Mouse (Mus musculus) embryonic facial prominence, embryonic 12.5 days (tissue): ENCODE measurements at regions not wholly inside any gene's neighbourhood (a gene's known extent, or its start where the extent isn't known, plus 50 kb on each side); places are given as distances from the start of the nearest gene placed in this dataset.

Experiments used
- ATAC-seq: fragments of 200-750 bp; cut with Nextera tagmentation; 2 replicates; pipeline ENCODE4 v1.8.0; 2017; ENCODE audit not compliant: insufficient number of reproducible peaks, insufficient read depth, low FRiP score, low TSS enrichment
- H3K27ac ChIP-seq: fragments of 300-500 bp; sonication (generic); 2 replicates; pipeline ENCODE4 v1.5.1; 2016; ENCODE audit warnings: mild to moderate bottlenecking
- H3K27me3 ChIP-seq: fragments of 300-500 bp; sonication (generic); 2 replicates; pipeline ENCODE4 v1.6.1; 2016; ENCODE audit warnings: mild to moderate bottlenecking, moderate library complexity
- H3K36me3 ChIP-seq: fragments of 300-500 bp; sonication (generic); 2 replicates; pipeline ENCODE4 v1.6.1; 2016; ENCODE audit warnings: mild to moderate bottlenecking
- H3K4me1 ChIP-seq: fragments of 300-500 bp; sonication (generic); 2 replicates; pipeline ENCODE4 v1.6.1; 2016
- H3K4me2 ChIP-seq: fragments of 300-500 bp; sonication (generic); replicated peaks from 2 replicates; pipeline ENCODE4 v1.6.1; 2016; ENCODE audit warnings: mild to moderate bottlenecking, moderate library complexity
- H3K4me3 ChIP-seq: fragments of 300-500 bp; sonication (generic); 2 replicates; pipeline ENCODE4 v1.5.1; 2016; ENCODE audit warnings: mild to moderate bottlenecking
- H3K9ac ChIP-seq: fragments of 300-500 bp; sonication (generic); 2 replicates; pipeline ENCODE4 v1.6.1; 2016; ENCODE audit warnings: mild to moderate bottlenecking, moderate library complexity
- H3K9me3 ChIP-seq: fragments of 300-500 bp; sonication (generic); 2 replicates; pipeline ENCODE4 v1.6.1; 2016; ENCODE audit warnings: mild to moderate bottlenecking, moderate library complexity
- WGBS: fragments of 180-500 bp; shearing (Covaris S2); methylation state at CpG from one replicate; pipeline ENCODE4 v1.1.7; 2016; 5-methylcytosine and 5-hydroxymethylcytosine counted together

DNA sequence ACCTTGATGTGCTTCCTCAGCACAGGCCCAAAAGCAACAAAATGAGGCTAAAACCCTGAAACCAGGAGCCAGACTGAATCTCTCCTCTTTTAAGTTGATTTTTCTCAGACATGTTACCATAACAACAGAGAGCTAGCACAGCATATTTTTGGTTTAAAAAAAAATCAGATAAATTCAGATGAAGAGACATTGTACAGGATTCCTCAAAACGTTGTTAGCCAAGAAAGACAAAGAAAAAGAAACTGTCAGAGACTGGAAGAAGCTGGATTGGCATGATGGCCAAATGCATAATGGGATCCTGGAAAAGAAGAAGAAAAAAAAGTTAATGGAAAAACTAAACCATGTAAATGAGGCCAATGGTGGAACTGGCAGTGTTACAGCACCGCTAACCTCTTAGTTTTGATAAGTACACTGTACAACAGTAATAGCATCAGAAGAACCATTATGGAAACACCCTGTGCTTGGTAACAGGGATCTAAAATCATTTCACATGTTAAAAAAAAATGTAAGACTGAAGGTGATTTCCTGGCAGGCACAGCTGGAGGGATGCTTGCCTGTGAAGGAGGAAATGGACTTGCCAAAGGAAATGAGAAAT is 529.7 kb upstream of the Arid1b start:
- H3K4me3 ChIP-seq = no peak overlapping the region
- H3K4me1 ChIP-seq = no peaks in the 10 kb centered on the region
- no peaks in the 10 kb centered on the region for H3K36me3 ChIP-seq
- no peak for ATAC-seq
- H3K27ac ChIP-seq = no peak overlapping the region
- H3K27me3 ChIP-seq = no peaks in the 10 kb centered on the region
- H3K9me3 ChIP-seq = no peaks in the 10 kb centered on the region
- WGBS = 61% methylated on average over 2 of the region's 2 CpGs
- no peak overlapping the region for H3K9ac ChIP-seq
- H3K4me2 ChIP-seq = no peak overlapping the region

DNA sequence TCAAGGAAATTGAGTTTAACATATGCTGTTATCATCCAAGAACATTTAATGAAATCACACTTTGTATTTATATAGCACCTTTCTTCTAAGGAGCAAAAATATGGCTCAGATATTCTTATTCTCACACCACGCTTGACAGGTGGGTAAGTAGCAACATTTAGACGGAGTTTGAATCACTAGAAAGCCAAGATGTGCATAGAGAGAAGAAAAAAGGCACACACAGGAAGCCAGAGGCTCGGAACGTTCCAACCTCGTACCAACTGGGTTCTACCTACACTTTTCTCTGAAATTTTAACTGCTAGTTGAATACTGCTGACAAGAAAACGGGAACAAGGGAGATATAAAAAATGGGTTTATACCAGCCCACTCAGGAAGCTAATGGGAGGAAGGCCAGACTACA is 528.4 kb upstream of the Arid1b start:
- WGBS = 92% methylated on average over 6 of the region's 6 CpGs
- no peak for ATAC-seq
- no peak overlapping the region for H3K27ac ChIP-seq
- H3K9ac ChIP-seq = no peak overlapping the region
- H3K27me3 ChIP-seq = no peaks in the 10 kb centered on the region
- no peaks in the 10 kb centered on the region for H3K4me1 ChIP-seq
- no peaks in the 10 kb centered on the region for H3K9me3 ChIP-seq
- H3K4me3 ChIP-seq = no peak overlapping the region
- no peak overlapping the region for H3K4me2 ChIP-seq
- no peaks in the 10 kb centered on the region for H3K36me3 ChIP-seq

DNA sequence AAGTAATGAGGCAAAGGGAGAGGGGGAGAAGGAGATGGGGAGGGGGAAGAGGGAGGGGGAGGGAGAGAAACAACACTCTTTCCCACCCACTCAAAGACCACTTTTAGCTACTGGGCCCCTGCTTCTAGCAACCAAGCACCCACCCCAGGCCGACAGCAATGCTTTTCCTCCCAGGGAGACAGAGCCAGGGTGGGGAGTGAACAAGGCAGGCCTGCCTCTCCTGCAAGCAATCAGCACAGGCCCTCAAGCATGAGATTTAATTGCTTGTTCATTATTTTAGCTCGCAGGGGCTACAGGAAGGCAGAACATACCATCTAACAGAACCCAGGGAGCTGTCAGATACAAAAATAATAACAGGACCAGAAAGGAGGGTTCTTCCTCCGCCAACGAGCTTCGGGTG is 521.7 kb upstream of the Arid1b start:
- H3K9me3 ChIP-seq = no peaks in the 10 kb centered on the region
- H3K4me1 ChIP-seq = no peaks in the 10 kb centered on the region
- ATAC-seq = no peak
- H3K9ac ChIP-seq = no peak overlapping the region
- WGBS = 42% methylated on average over 5 of the region's 5 CpGs
- no peaks in the 10 kb centered on the region for H3K27me3 ChIP-seq
- no peak overlapping the region for H3K27ac ChIP-seq
- no peaks in the 10 kb centered on the region for H3K36me3 ChIP-seq
- no peak overlapping the region for H3K4me2 ChIP-seq
- no peak overlapping the region for H3K4me3 ChIP-seq

DNA sequence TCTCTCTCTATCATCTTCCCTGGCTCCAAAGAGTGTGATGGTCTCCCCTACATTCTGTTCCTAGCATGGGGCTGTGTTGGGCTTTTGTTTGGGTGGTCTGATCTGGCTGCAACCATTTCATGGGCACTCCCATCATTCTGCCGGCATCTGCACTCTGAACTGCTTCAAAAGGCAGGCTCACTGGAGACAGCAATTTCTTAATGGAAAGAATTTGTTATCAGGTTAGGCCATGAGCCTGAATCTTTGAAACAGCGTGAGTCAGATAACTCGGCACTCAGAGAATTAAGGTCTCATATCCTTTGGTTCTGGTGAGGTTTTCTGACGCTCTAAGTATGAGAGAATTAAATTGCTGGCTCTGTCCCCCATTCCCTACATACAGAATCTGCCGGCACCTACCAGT is 519.8 kb upstream of the Arid1b start:
- 75% methylated on average over 5 of the region's 5 CpGs for WGBS
- Histone ChIP-seq H3K9ac (no peak overlapping the region), H3K4me1 (no peaks in the 10 kb centered on the region), H3K4me2 (no peak overlapping the region), H3K36me3 (no peaks in the 10 kb centered on the region), H3K27me3 (no peaks in the 10 kb centered on the region), H3K4me3 (no peak overlapping the region), H3K9me3 (no peaks in the 10 kb centered on the region), H3K27ac (no peak overlapping the region)
- no peak for ATAC-seq

DNA sequence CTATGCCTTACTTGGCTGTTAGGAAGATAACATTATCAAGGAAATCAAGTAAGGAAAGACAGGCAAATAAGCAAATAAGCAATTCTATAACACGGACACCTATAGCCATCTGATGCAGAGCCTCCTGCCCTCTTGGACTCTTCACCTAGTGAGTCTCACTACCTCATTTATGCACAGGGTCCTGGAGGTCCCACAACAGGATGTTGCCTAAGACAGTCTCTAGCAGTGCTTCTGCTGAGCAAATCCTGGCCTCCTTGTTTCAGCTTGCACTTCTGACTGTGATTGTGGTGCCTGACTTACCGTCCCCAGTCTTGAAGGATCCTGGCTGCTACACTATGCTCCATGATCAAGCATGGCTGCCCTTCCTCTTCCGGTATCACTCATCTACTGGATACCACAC is 518.5 kb upstream of the Arid1b start:
- Histone ChIP-seq H3K27ac (no peak overlapping the region), H3K4me3 (no peak overlapping the region), H3K4me1 (no peaks in the 10 kb centered on the region), H3K27me3 (no peaks in the 10 kb centered on the region), H3K4me2 (no peak overlapping the region), H3K9ac (no peak overlapping the region), H3K36me3 (no peaks in the 10 kb centered on the region), H3K9me3 (no peaks in the 10 kb centered on the region)
- no peak for ATAC-seq
- WGBS = 91% methylated on average over 3 of the region's 3 CpGs

DNA sequence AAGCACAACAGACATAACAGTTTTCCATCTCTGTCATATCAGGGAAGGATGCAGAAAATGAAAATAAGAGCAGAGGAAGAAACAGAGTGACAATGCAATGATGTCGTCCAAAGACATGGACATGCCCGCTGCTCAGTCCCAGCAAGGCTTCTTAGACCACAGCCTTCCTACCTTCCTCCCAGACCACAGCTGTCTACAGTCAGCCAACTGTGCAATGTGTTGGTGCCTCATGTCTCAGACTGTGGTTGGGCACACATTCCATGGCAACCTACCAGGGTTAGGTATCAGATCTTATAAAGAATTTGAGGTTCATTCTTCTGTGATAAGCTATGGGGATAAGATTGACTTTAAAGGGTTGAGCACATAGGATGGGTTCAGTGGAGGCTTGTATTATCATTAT is 499.7 kb upstream of the Arid1b start:
- no peak overlapping the region for H3K9ac ChIP-seq
- no peak overlapping the region for H3K27ac ChIP-seq
- WGBS = 93% methylated on average over 2 of the region's 2 CpGs
- no peaks in the 10 kb centered on the region for H3K27me3 ChIP-seq
- H3K4me2 ChIP-seq = no peak overlapping the region
- H3K9me3 ChIP-seq = no peaks in the 10 kb centered on the region
- H3K4me3 ChIP-seq = no peak overlapping the region
- H3K36me3 ChIP-seq = no peaks in the 10 kb centered on the region
- no peak for ATAC-seq
- peaks cover 11% of the 10 kb centered on the region; the same call in 1 of the 2 replicates for H3K4me1 ChIP-seq

DNA sequence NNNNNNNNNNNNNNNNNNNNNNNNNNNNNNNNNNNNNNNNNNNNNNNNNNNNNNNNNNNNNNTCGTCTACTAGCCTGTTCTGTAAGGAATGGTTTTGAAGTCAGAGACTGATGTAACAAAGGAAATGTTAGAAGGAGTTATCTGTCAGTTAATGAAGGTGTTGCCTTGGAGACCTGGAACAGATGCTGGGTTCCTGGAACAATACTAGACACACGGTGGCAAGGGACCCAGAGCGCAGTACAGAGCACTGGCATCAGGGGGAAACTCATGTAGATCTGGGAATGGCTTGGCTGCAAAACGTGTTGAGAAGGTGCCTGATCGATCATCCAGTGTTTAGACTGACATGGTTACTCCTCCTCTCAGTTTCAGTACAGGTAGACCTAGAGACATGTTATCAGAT is 493.6 kb upstream of the Arid1b start:
- ATAC-seq = no peak
- 76% methylated on average over 5 of the region's 5 CpGs for WGBS
- no peaks in the 10 kb centered on the region for H3K36me3 ChIP-seq
- H3K4me2 ChIP-seq = no peak overlapping the region
- H3K4me1 ChIP-seq = peaks cover 11% of the 10 kb centered on the region; the same call in 1 of the 2 replicates
- no peak overlapping the region for H3K27ac ChIP-seq
- H3K9ac ChIP-seq = no peak overlapping the region
- H3K9me3 ChIP-seq = no peaks in the 10 kb centered on the region
- H3K27me3 ChIP-seq = no peaks in the 10 kb centered on the region
- no peak overlapping the region for H3K4me3 ChIP-seq

DNA sequence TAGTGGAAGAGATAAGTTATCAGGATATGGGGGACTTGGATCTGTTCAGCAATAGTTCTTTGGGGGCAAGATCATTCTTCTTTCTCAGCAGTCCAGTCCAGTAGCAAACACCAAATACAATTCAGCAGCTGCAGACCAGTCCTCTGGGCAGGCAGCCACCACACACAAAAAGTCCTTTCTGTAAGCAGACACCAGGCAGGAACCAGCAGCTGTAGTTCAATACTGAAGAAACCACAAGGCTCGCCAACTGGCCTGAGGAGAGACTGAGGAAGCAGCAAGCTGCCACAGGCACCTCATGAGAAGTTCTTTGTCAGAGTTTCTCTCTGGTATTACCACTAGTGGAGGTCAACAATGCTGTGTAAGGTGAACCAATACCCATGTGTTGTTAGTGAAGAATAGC is 493.1 kb upstream of the Arid1b start:
- no peak overlapping the region for H3K9ac ChIP-seq
- peaks cover 11% of the 10 kb centered on the region; the same call in 1 of the 2 replicates for H3K4me1 ChIP-seq
- H3K9me3 ChIP-seq = no peaks in the 10 kb centered on the region
- WGBS = 56% methylated on average over 1 of the region's 1 CpGs
- no peaks in the 10 kb centered on the region for H3K27me3 ChIP-seq
- no peaks in the 10 kb centered on the region for H3K36me3 ChIP-seq
- H3K4me3 ChIP-seq = no peak overlapping the region
- no peak overlapping the region for H3K27ac ChIP-seq
- no peak overlapping the region for H3K4me2 ChIP-seq
- ATAC-seq = no peak

DNA sequence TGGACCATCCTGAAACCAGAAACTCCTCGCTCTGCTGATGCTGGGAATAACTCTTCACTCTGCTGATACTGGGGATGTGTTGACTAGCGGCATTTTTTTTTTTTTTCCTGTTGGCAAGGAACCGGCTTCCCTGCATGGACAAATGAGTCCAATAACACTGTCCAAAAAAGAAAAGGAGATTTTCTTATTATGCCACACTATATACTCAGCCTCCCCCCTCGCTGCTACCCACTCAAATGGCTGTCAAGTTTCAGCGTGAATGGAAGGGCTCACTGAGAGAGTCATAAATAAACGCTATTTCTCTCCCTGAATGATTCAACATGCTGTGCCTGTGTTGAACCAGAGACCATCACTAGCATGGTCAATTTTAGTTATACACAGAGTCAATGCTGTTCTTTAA is 489.2 kb upstream of the Arid1b start:
- no peak overlapping the region for H3K27ac ChIP-seq
- 78% methylated on average over 6 of the region's 6 CpGs for WGBS
- H3K4me2 ChIP-seq = no peak overlapping the region
- H3K9me3 ChIP-seq = no peaks in the 10 kb centered on the region
- no peaks in the 10 kb centered on the region for H3K4me1 ChIP-seq
- H3K36me3 ChIP-seq = no peaks in the 10 kb centered on the region
- no peaks in the 10 kb centered on the region for H3K27me3 ChIP-seq
- no peak for ATAC-seq
- H3K4me3 ChIP-seq = no peak overlapping the region
- H3K9ac ChIP-seq = no peak overlapping the region

DNA sequence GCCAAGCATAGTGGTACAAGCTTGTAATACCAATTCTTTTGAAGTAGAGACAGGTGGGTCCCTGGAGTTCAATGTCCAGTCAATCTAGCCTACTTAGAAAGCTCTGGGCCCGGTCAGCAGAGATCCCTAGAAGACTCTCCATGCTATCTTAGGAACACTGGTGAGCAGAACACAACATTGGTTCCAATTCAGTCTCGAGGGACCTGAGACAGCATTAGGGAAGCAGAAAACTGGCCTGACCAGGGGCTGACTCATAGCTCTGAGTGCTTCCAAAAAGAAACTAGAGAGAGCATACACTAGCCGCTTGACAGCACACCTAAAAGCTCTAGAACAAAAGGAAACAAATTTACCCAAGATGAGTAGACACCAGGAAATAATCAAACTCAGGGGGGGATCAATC is 484.6 kb upstream of the Arid1b start:
- no peaks in the 10 kb centered on the region for H3K27me3 ChIP-seq
- H3K9me3 ChIP-seq = no peaks in the 10 kb centered on the region
- H3K9ac ChIP-seq = no peak overlapping the region
- H3K4me2 ChIP-seq = no peak overlapping the region
- no peak overlapping the region for H3K4me3 ChIP-seq
- H3K4me1 ChIP-seq = no peaks in the 10 kb centered on the region
- H3K27ac ChIP-seq = no peak overlapping the region
- 78% methylated on average over 3 of the region's 3 CpGs for WGBS
- ATAC-seq = no peak
- no peaks in the 10 kb centered on the region for H3K36me3 ChIP-seq

DNA sequence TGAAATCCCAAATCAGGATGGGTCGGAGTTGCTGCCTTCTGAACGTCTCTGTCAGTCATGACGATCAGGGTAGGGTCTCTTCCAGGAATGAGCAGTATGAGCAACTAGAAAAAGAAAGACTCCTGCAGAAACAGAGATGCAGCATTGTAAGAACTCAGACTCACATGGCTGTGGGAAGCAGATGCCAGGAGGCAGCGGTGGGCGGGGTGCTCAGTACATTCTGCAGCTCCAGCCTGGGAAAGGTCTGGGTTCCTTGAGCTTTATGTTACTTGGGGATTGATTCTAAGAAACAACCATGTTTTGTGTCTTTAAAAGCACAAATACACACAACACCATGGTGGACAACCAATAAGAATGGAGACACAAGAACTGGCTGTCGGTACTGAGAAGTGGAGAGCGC is 478.0 kb upstream of the Arid1b start:
- H3K27me3 ChIP-seq = no peaks in the 10 kb centered on the region
- no peak overlapping the region for H3K27ac ChIP-seq
- ATAC-seq = no peak
- no peak overlapping the region for H3K4me2 ChIP-seq
- no peak overlapping the region for H3K4me3 ChIP-seq
- WGBS = 78% methylated on average over 7 of the region's 7 CpGs
- H3K9me3 ChIP-seq = no peaks in the 10 kb centered on the region
- H3K9ac ChIP-seq = no peak overlapping the region
- no peaks in the 10 kb centered on the region for H3K36me3 ChIP-seq
- peaks cover 3% of the 10 kb centered on the region; the same call in 1 of the 2 replicates for H3K4me1 ChIP-seq

DNA sequence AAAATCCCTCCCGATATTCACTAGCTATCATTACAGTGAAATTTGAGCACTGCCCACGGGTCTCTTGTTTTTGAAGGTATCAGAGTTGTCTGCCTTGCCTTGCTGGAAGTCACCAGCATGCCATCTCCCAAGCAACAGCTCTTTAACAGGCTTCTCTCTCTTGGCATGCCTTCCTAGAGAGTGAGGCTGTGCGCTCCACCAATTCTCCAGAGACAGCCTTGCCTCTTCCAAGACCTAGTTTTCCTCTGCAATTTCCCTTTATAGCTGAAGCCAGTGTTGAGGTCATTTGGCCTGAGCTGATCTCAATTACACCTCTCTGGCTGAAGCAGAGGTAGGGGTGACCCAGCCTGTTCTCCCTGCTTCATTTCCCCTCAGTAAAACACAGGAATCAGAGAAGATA is 477.3 kb upstream of the Arid1b start:
- no peak overlapping the region for H3K4me2 ChIP-seq
- H3K27ac ChIP-seq = no peak overlapping the region
- no peak overlapping the region for H3K4me3 ChIP-seq
- H3K9ac ChIP-seq = no peak overlapping the region
- H3K9me3 ChIP-seq = no peaks in the 10 kb centered on the region
- H3K36me3 ChIP-seq = no peaks in the 10 kb centered on the region
- no peaks in the 10 kb centered on the region for H3K27me3 ChIP-seq
- ATAC-seq = no peak
- H3K4me1 ChIP-seq = peaks cover 3% of the 10 kb centered on the region; the same call in 1 of the 2 replicates
- 40% methylated on average over 3 of the region's 3 CpGs for WGBS

DNA sequence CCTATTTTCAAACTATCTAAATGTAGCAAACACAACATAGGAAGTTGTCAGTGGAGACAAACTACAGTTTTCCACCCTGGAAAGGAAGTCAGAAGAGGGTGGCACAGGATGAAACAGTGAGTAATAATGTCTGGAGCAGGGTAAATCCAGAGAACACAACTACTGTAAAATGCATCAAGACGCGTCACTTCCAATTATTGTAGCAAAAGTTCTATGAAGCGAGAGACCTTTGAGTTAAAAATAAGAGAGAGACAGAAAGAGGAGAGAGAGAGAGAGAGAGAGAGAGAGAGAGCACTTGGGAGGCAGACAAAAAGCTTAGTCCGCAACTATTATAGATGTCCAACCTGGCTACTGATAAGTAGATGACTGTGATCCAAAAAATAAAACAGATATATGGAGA is 473.1 kb upstream of the Arid1b start:
- no peak overlapping the region for H3K27ac ChIP-seq
- WGBS = 82% methylated on average over 4 of the region's 4 CpGs
- H3K4me3 ChIP-seq = no peak overlapping the region
- H3K27me3 ChIP-seq = no peaks in the 10 kb centered on the region
- no peaks in the 10 kb centered on the region for H3K9me3 ChIP-seq
- H3K4me1 ChIP-seq = peaks cover 3% of the 10 kb centered on the region; the same call in 1 of the 2 replicates
- no peaks in the 10 kb centered on the region for H3K36me3 ChIP-seq
- H3K4me2 ChIP-seq = no peak overlapping the region
- no peak for ATAC-seq
- no peak overlapping the region for H3K9ac ChIP-seq
